Mouse (Mus musculus) embryonic facial prominence, embryonic 14.5 days (tissue): Measurements from ENCODE around the gene Srgap3. TPM values are rescaled to one million over a fixed set of nuclear protein-coding genes. Genes with fewer than 3 reads are reported as not detected.

Experiments used
- ATAC-seq: fragments of 200-750 bp; cut with Nextera tagmentation; 2 replicates; pipeline ENCODE4 v1.8.0; 2017; ENCODE audit warnings: low read depth, moderate number of reproducible peaks, moderate TSS enrichment
- DNase-seq: peaks from one replicate; pipeline ENCODE4 v3.0.0-alpha.2; 2015; ENCODE audit warnings: low spot score
- H3K27ac ChIP-seq: fragments of 300-500 bp; sonication (generic); replicated peaks from 2 replicates; pipeline ENCODE4 v1.5.1; 2014; ENCODE audit warnings: low read depth, mild to moderate bottlenecking, low read length, moderate library complexity
- H3K27me3 ChIP-seq: fragments of 300-500 bp; sonication (generic); replicated peaks from 2 replicates; pipeline ENCODE4 v1.6.1; 2014; ENCODE audit warnings: low read length; ENCODE audit not compliant: control insufficient read depth, insufficient read depth
- H3K36me3 ChIP-seq: fragments of 300-500 bp; sonication (generic); 2 replicates; pipeline ENCODE4 v1.6.1; 2014; ENCODE audit warnings: low read length, mixed read lengths; ENCODE audit not compliant: control insufficient read depth, insufficient read depth
- H3K4me1 ChIP-seq: fragments of 300-500 bp; sonication (generic); 2 replicates; pipeline ENCODE4 v1.6.1; 2014; ENCODE audit warnings: antibody characterized with exemption, low read length; ENCODE audit not compliant: control insufficient read depth, insufficient read depth
- H3K4me2 ChIP-seq: fragments of 300-500 bp; sonication (generic); 2 replicates; pipeline ENCODE4 v1.6.1; 2014; ENCODE audit warnings: low read depth, mild to moderate bottlenecking, low read length, moderate library complexity, mixed read lengths
- H3K4me3 ChIP-seq: fragments of 300-500 bp; sonication (generic); 2 replicates; pipeline ENCODE4 v1.5.1; 2014; ENCODE audit warnings: low read depth, mild to moderate bottlenecking, low read length
- H3K9ac ChIP-seq: fragments of 300-500 bp; sonication (generic); 2 replicates; pipeline ENCODE4 v1.6.1; 2014; ENCODE audit warnings: low read depth, mild to moderate bottlenecking, low read length, moderate library complexity, mixed read lengths
- H3K9me3 ChIP-seq: fragments of 300-500 bp; sonication (generic); 2 replicates; pipeline ENCODE4 v1.6.1; 2016; ENCODE audit warnings: low read length; ENCODE audit not compliant: control insufficient read depth
- WGBS: fragments of 180-500 bp; shearing (Covaris S2); extraction: QIAGEN DNeasy Blood & Tissue Kit; methylation state at CpG from one replicate; pipeline ENCODE4 v1.1.7; 2014; 5-methylcytosine and 5-hydroxymethylcytosine counted together
- polyA plus RNA-seq: library from polyadenylated mRNA; unstranded; fragments of >200 nt; fragmentation: Nextera tagmentation; extraction: Ambion mirVana; gene quantifications from 2 replicates; pipeline ENCODE4 v1.2.1, GENCODE M21; 2014

Srgap3 gene
- polyA plus RNA-seq, 1 experiment from 2014 or later: 8.4 TPM

- WGBS: 89% methylated on average over 6 of the region's 6 CpGs
- no peak for DNase-seq
Observed at GRCm38 (mm10) chr6:112738924-112739323, 208.1 kb downstream of the Srgap3 start.

GRCm38 (mm10) chr6:112736471-112736870 is 210.6 kb downstream of the Srgap3 start:
- no peak for DNase-seq
- 81% methylated on average over 3 of the region's 3 CpGs for WGBS
- Histone ChIP-seq H3K4me2 (no peak overlapping the region), H3K27me3 (no peaks in the 10 kb centered on the region), H3K4me1 (no peaks in the 10 kb centered on the region), H3K27ac (no peak overlapping the region), H3K9me3 (no peaks in the 10 kb centered on the region), H3K9ac (no peak overlapping the region), H3K4me3 (no peak overlapping the region), H3K36me3 (peaks cover 32% of the 10 kb centered on the region)
- ATAC-seq: no peak

More at GRCm38 (mm10) chr6:112738924-112739323, 208.1 kb downstream of the Srgap3 start:
- peaks cover 30% of the 10 kb centered on the region; the same call in 1 of the 2 replicates for H3K36me3 ChIP-seq
- no peak overlapping the region for H3K4me3 ChIP-seq
- H3K9me3 ChIP-seq: no peaks in the 10 kb centered on the region
- no peaks in the 10 kb centered on the region for H3K4me1 ChIP-seq
- H3K4me2 ChIP-seq: no peak overlapping the region
- H3K27ac ChIP-seq: no peak overlapping the region
- ATAC-seq: no peak
- no peaks in the 10 kb centered on the region for H3K27me3 ChIP-seq
- H3K9ac ChIP-seq: no peak overlapping the region

GRCm38 (mm10) chr6:112735054-112735453 is 212.0 kb downstream of the Srgap3 start:
- DNase-seq (no peak), ATAC-seq (no peak)
- Histone ChIP-seq H3K4me3 (no peak overlapping the region), H3K9ac (no peak overlapping the region), H3K36me3 (peaks cover 39% of the 10 kb centered on the region), H3K9me3 (no peaks in the 10 kb centered on the region), H3K27ac (no peak overlapping the region), H3K4me2 (no peak overlapping the region), H3K27me3 (no peaks in the 10 kb centered on the region), H3K4me1 (no peaks in the 10 kb centered on the region)
- 74% methylated on average over 2 of the region's 2 CpGs for WGBS

GRCm38 (mm10) chr6:112733942-112734341 is 213.1 kb downstream of the Srgap3 start:
- WGBS: 60% methylated on average over 5 of the region's 5 CpGs
- Histone ChIP-seq H3K27ac (no peak overlapping the region), H3K36me3 (peaks cover 34% of the 10 kb centered on the region), H3K9ac (no peak overlapping the region), H3K4me1 (peaks cover 4% of the 10 kb centered on the region; the same call in 1 of the 2 replicates), H3K4me2 (no peak overlapping the region), H3K4me3 (no peak overlapping the region), H3K27me3 (no peaks in the 10 kb centered on the region), H3K9me3 (no peaks in the 10 kb centered on the region)
- DNase-seq: no peak
- ATAC-seq: no peak

- H3K9me3 ChIP-seq: no peaks in the 10 kb centered on the region
- ATAC-seq (no peak), DNase-seq (no peak)
- no peak overlapping the region for H3K27ac ChIP-seq
- H3K4me2 ChIP-seq: no peak overlapping the region
- H3K36me3 ChIP-seq: peaks cover 31% of the 10 kb centered on the region
- peaks cover 9% of the 10 kb centered on the region; the same call in 1 of the 2 replicates for H3K4me1 ChIP-seq
- H3K27me3 ChIP-seq: no peaks in the 10 kb centered on the region
- H3K4me3 ChIP-seq: no peak overlapping the region
- WGBS: 98% methylated on average over 3 of the region's 3 CpGs
- H3K9ac ChIP-seq: no peak overlapping the region
Observed at GRCm38 (mm10) chr6:112732434-112732833, 214.6 kb downstream of the Srgap3 start.

GRCm38 (mm10) chr6:112731386-112731785 is 215.7 kb downstream of the Srgap3 start:
- DNase-seq (no peak), ATAC-seq (no peak)
- Histone ChIP-seq H3K4me1 (peaks cover 9% of the 10 kb centered on the region; the same call in 1 of the 2 replicates), H3K9me3 (no peaks in the 10 kb centered on the region), H3K9ac (no peak overlapping the region), H3K4me2 (no peak overlapping the region), H3K4me3 (no peak overlapping the region), H3K27ac (no peak overlapping the region), H3K36me3 (peaks cover 31% of the 10 kb centered on the region), H3K27me3 (no peaks in the 10 kb centered on the region)
- 91% methylated on average over 10 of the region's 10 CpGs for WGBS

- Histone ChIP-seq H3K9me3 (no peaks in the 10 kb centered on the region), H3K36me3 (peaks cover 17% of the 10 kb centered on the region; the same call in 1 of the 2 replicates), H3K4me3 (peak overlapping the region; percentile 24), H3K4me2 (peak overlapping the region; percentile 48), H3K4me1 (peaks cover 9% of the 10 kb centered on the region; the same call in 1 of the 2 replicates), H3K27me3 (no peaks in the 10 kb centered on the region), H3K27ac (peak overlapping the region; percentile 42; the same call in 1 of the 2 replicates), H3K9ac (peak overlapping the region; percentile 43)
- WGBS: 11% methylated on average over 17 of the region's 17 CpGs
- ATAC-seq: peak; percentile 90
- peak; percentile 95 for DNase-seq
Observed at GRCm38 (mm10) chr6:112728760-112729422, 218.2 kb downstream of the Srgap3 start.

- H3K27me3 ChIP-seq: no peaks in the 10 kb centered on the region
- DNase-seq (no peak), ATAC-seq (no peak)
- H3K4me3 ChIP-seq: no peak overlapping the region
- no peaks in the 10 kb centered on the region for H3K9me3 ChIP-seq
- WGBS: 82% methylated on average over 4 of the region's 4 CpGs
- H3K36me3 ChIP-seq: 0 out of 2 replicates have a peak, but pooled peaks cover 4% of the 10 kb centered on the region
- H3K9ac ChIP-seq: no peak overlapping the region
- no peak overlapping the region for H3K4me2 ChIP-seq
- H3K27ac ChIP-seq: no peak overlapping the region
- peaks cover 9% of the 10 kb centered on the region; the same call in 1 of the 2 replicates for H3K4me1 ChIP-seq
Observed at GRCm38 (mm10) chr6:112725468-112725867, 221.6 kb downstream of the Srgap3 start.
